Mouse (Mus musculus) midbrain, embryonic 11.5 days (tissue): ENCODE data around the gene Enpp7. TPM values are rescaled to one million over a fixed set of nuclear protein-coding genes. Genes with fewer than 3 reads are reported as not detected.

Experiments used
- ATAC-seq: fragments of 200-750 bp; cut with Nextera tagmentation; 2 replicates; pipeline ENCODE4 v1.8.0; 2017; ENCODE audit warnings: moderate TSS enrichment, moderate library complexity; ENCODE audit not compliant: low FRiP score
- DNase-seq: peaks from one replicate; pipeline ENCODE4 v3.0.0; 2015; ENCODE audit warnings: low spot score; ENCODE audit errors: missing footprints
- H3K27ac ChIP-seq: fragments of 300-500 bp; sonication (generic); 2 replicates; pipeline ENCODE4 v1.5.1; 2014; ENCODE audit warnings: low read depth, low read length
- H3K27me3 ChIP-seq: fragments of 300-500 bp; sonication (generic); 2 replicates; pipeline ENCODE4 v1.6.1; 2014; ENCODE audit warnings: mild to moderate bottlenecking, low read length, moderate library complexity, mixed read lengths; ENCODE audit not compliant: control insufficient read depth, insufficient read depth
- H3K36me3 ChIP-seq: fragments of 300-500 bp; sonication (generic); 2 replicates; pipeline ENCODE4 v1.6.1; 2014; ENCODE audit warnings: mild to moderate bottlenecking, low read length, moderate library complexity, mixed read lengths; ENCODE audit not compliant: control insufficient read depth, insufficient read depth
- H3K4me1 ChIP-seq: fragments of 300-500 bp; sonication (generic); 2 replicates; pipeline ENCODE4 v1.6.1; 2014; ENCODE audit warnings: low read length; ENCODE audit not compliant: control insufficient read depth, insufficient read depth
- H3K4me2 ChIP-seq: fragments of 300-500 bp; sonication (generic); 2 replicates; pipeline ENCODE4 v1.6.1; 2014; ENCODE audit warnings: mild to moderate bottlenecking, moderate library complexity
- H3K4me3 ChIP-seq: fragments of 300-500 bp; sonication (generic); 2 replicates; pipeline ENCODE4 v1.5.1; 2014; ENCODE audit warnings: low read depth, low read length
- H3K9ac ChIP-seq: fragments of 300-500 bp; sonication (generic); 2 replicates; pipeline ENCODE4 v1.6.1; 2014; ENCODE audit warnings: low read length
- H3K9me3 ChIP-seq: fragments of 300-500 bp; sonication (generic); 2 replicates; pipeline ENCODE4 v1.6.1; 2016; ENCODE audit warnings: low read length; ENCODE audit not compliant: control insufficient read depth
- WGBS: fragments of 180-500 bp; shearing (Covaris S2); extraction: QIAGEN DNeasy Blood & Tissue Kit; methylation state at CpG from one replicate; pipeline ENCODE4 v1.1.7; 2014; 5-methylcytosine and 5-hydroxymethylcytosine counted together
- polyA plus RNA-seq: library from polyadenylated mRNA; unstranded; fragments of >200 nt; fragmentation: Nextera tagmentation; extraction: Ambion mirVana; gene quantifications from 2 replicates; pipeline ENCODE4 v1.2.1, GENCODE M21; 2014

The Enpp7 gene
- polyA plus RNA-seq, 1 experiment from 2014 or later, result not detected

GRCm38 (mm10) chr11:118981012-118981776 is 6.8 kb upstream of the Enpp7 start:
- ATAC-seq, result no peak
- peaks cover 3% of the 10 kb centered on the region; the same call in 1 of the 2 replicates for H3K4me1 ChIP-seq
- 69% methylated on average over 18 of the region's 18 CpGs for WGBS
- no peak overlapping the region for H3K4me2 ChIP-seq
- no peak overlapping the region for H3K27ac ChIP-seq
- no peak for DNase-seq
- no peaks in the 10 kb centered on the region for H3K36me3 ChIP-seq
- H3K27me3 ChIP-seq, result no peaks in the 10 kb centered on the region
- H3K9me3 ChIP-seq, result no peaks in the 10 kb centered on the region
- no peak overlapping the region for H3K4me3 ChIP-seq
- H3K9ac ChIP-seq, result no peak overlapping the region

GRCm38 (mm10) chr11:118982593-118983113 is 5.3 kb upstream of the Enpp7 start:
- Histone ChIP-seq H3K9me3 (no peaks in the 10 kb centered on the region), H3K36me3 (no peaks in the 10 kb centered on the region), H3K27ac (no peak overlapping the region), H3K9ac (no peak overlapping the region), H3K4me2 (no peak overlapping the region), H3K4me1 (peaks cover 3% of the 10 kb centered on the region; the same call in 1 of the 2 replicates), H3K27me3 (no peaks in the 10 kb centered on the region), H3K4me3 (no peak overlapping the region)
- ATAC-seq (no peak), DNase-seq (no peak)
- WGBS, result 34% methylated on average over 12 of the region's 12 CpGs

GRCm38 (mm10) chr11:118985571-118985970 is 2.4 kb upstream of the Enpp7 start:
- H3K9ac ChIP-seq, result no peak overlapping the region
- WGBS, result 60% methylated on average over 5 of the region's 5 CpGs

GRCm38 (mm10) chr11:118992781-118993180 is 4.8 kb downstream of the Enpp7 start:
- Histone ChIP-seq H3K27ac (no peak overlapping the region), H3K9ac (no peak overlapping the region), H3K4me3 (no peak overlapping the region), H3K4me2 (no peak overlapping the region), H3K27me3 (no peaks in the 10 kb centered on the region), H3K36me3 (no peaks in the 10 kb centered on the region), H3K4me1 (no peaks in the 10 kb centered on the region), H3K9me3 (no peaks in the 10 kb centered on the region)
- WGBS, result 81% methylated on average over 3 of the region's 3 CpGs
- ATAC-seq (no peak), DNase-seq (no peak)

More at GRCm38 (mm10) chr11:118985571-118985970, 2.4 kb upstream of the Enpp7 start:
- Histone ChIP-seq H3K4me3 (no peak overlapping the region), H3K36me3 (no peaks in the 10 kb centered on the region), H3K4me1 (peaks cover 3% of the 10 kb centered on the region; the same call in 1 of the 2 replicates), H3K27ac (no peak overlapping the region), H3K4me2 (no peak overlapping the region), H3K27me3 (no peaks in the 10 kb centered on the region), H3K9me3 (no peaks in the 10 kb centered on the region)
- DNase-seq (no peak), ATAC-seq (no peak)

GRCm38 (mm10) chr11:118995448-118995847 is 7.5 kb downstream of the Enpp7 start:
- Histone ChIP-seq H3K9me3 (no peaks in the 10 kb centered on the region), H3K27ac (no peak overlapping the region), H3K4me3 (no peak overlapping the region), H3K36me3 (no peaks in the 10 kb centered on the region), H3K4me2 (no peak overlapping the region), H3K4me1 (peaks cover 16% of the 10 kb centered on the region), H3K27me3 (peaks cover 12% of the 10 kb centered on the region), H3K9ac (no peak overlapping the region)
- WGBS, result 29% methylated on average over 4 of the region's 4 CpGs
- ATAC-seq (no peak), DNase-seq (no peak)

- H3K4me1 ChIP-seq, result peaks cover 16% of the 10 kb centered on the region
- DNase-seq (no peak), ATAC-seq (no peak)
- no peaks in the 10 kb centered on the region for H3K36me3 ChIP-seq
- peaks cover 12% of the 10 kb centered on the region for H3K27me3 ChIP-seq
- no peak overlapping the region for H3K4me3 ChIP-seq
- H3K4me2 ChIP-seq, result no peak overlapping the region
- 87% methylated on average over 3 of the region's 3 CpGs for WGBS
- no peak overlapping the region for H3K9ac ChIP-seq
- no peaks in the 10 kb centered on the region for H3K9me3 ChIP-seq
- no peak overlapping the region for H3K27ac ChIP-seq
Observed at GRCm38 (mm10) chr11:118997182-118997581, 9.2 kb downstream of the Enpp7 start.

- Histone ChIP-seq H3K27me3 (peaks cover 12% of the 10 kb centered on the region), H3K9me3 (no peaks in the 10 kb centered on the region), H3K9ac (peak overlapping the region; percentile 38; the same call in 1 of the 2 replicates), H3K27ac (peak overlapping the region; percentile 40), H3K4me2 (peak overlapping the region; percentile 49), H3K36me3 (no peaks in the 10 kb centered on the region), H3K4me3 (peak overlapping the region; percentile 20; the same call in 1 of the 2 replicates), H3K4me1 (peaks cover 16% of the 10 kb centered on the region)
- WGBS, result 8% methylated on average over 30 of the region's 30 CpGs
- peak; percentile 74 for ATAC-seq
- DNase-seq, result peak; percentile 100
Observed at GRCm38 (mm10) chr11:118998540-118999265, 10.7 kb downstream of the Enpp7 start.

- ATAC-seq, result peak; percentile 75
- Histone ChIP-seq H3K27me3 (peaks cover 12% of the 10 kb centered on the region), H3K9ac (peak overlapping the region; percentile 30), H3K4me2 (peak overlapping the region; percentile 49), H3K4me3 (no peak overlapping the region), H3K9me3 (no peaks in the 10 kb centered on the region), H3K4me1 (peaks cover 16% of the 10 kb centered on the region), H3K27ac (no peak overlapping the region), H3K36me3 (no peaks in the 10 kb centered on the region)
- DNase-seq, result peak; percentile 95
- 3% methylated on average over 26 of the region's 26 CpGs for WGBS
Observed at GRCm38 (mm10) chr11:118999361-118999804, 11.4 kb downstream of the Enpp7 start.

- Histone ChIP-seq H3K27ac (no peak overlapping the region), H3K36me3 (no peaks in the 10 kb centered on the region), H3K4me3 (no peak overlapping the region), H3K9ac (no peak overlapping the region), H3K4me2 (no peak overlapping the region), H3K27me3 (peaks cover 12% of the 10 kb centered on the region), H3K4me1 (peaks cover 16% of the 10 kb centered on the region), H3K9me3 (no peaks in the 10 kb centered on the region)
- DNase-seq, result no peak
- no peak for ATAC-seq
- 75% methylated on average over 2 of the region's 2 CpGs for WGBS
Observed at GRCm38 (mm10) chr11:119000877-119001276, 12.9 kb downstream of the Enpp7 start.
